Mouse (Mus musculus): ENCODE measurements around the gene Lrba.

The Lrba gene

GRCm38 (mm10) chr3:86253791-86254190 is 29.3 kb downstream of the Lrba start:
- DNase-seq (ENCODE audit: low read depth, low spot score): no peak

- peak; percentile 54 for DNase-seq (ENCODE audit: low read depth, low spot score)
Measured at GRCm38 (mm10) chr3:86268074-86268702, 43.7 kb downstream of the Lrba start.

GRCm38 (mm10) chr3:86275651-86276050 is 51.2 kb downstream of the Lrba start:
- DNase-seq (ENCODE audit: low read depth, low spot score): no peak

DNA sequence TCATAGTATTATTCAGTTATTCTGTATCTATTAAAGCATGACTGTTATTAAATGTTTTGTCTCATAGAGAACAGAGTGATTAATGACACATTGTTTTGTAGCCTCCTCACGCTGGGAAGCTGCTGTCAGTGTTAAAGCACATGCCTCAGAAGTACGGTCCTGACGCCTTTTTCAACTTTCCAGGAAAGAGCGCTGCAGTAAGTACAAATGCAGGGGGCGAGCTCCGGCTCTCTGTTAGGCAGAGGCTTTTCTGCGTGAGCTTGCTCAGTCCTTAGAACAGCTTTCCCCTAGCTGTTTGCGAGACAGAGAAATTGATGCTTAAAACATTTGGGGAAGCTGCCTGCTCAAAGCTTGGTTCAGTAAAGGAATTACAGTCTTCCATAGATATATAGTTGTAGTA is 66.8 kb downstream of the Lrba start:
- no peak for DNase-seq (ENCODE audit: low read depth, low spot score)

- no peak for DNase-seq (ENCODE audit: low read depth, low spot score)
Measured at GRCm38 (mm10) chr3:86294866-86295265, 70.4 kb downstream of the Lrba start.

- no peak for DNase-seq (ENCODE audit: low read depth, low spot score)
Measured at GRCm38 (mm10) chr3:86296214-86296613, 71.7 kb downstream of the Lrba start.

GRCm38 (mm10) chr3:86308833-86309232 is 84.4 kb downstream of the Lrba start:
- DNase-seq (ENCODE audit: low read depth, low spot score): peak; percentile 15

DNA sequence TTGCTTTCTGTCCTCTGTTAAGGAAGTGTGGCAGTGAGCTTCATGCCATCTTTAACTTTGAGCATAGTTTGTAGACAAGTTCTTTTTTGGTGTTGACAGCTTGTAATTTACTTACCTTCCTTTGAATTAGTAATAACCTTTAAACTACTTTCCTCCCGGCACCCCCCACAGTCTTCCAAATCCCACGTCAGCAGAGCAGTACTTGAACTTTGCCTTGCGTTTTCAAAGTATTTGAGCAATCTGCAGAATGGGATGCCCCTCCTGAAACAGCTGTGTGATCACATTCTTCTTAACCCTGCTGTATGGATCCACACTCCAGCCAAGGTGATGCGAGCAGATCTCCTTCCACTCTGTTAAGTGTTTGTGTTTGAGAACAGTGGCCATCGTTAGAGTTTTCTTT is 85.7 kb downstream of the Lrba start:
- DNase-seq (ENCODE audit: low read depth, low spot score): no peak

DNA sequence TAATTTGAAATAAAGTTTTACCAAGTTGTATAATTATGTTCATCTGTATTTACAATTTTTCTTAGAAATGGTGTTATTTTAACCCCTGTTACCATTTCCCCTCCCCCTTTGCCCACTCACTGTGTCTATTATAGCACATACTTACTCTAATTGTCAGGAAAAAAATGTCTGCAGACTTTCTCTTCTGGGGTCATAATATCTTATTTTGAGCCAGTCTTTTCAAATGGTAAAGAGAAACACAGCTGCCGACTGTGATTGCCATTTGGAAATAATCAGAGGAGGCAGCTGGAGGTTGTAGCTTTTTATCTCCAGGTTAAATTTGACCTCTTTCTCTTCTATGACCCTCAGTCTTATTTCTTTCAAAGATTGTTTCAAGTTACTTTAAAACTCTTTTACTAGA is 86.9 kb downstream of the Lrba start:
- DNase-seq (ENCODE audit: low read depth, low spot score): no peak

- DNase-seq (ENCODE audit: low read depth, low spot score): peak; percentile 57
Measured at GRCm38 (mm10) chr3:86317636-86318035, 93.2 kb downstream of the Lrba start.

DNA sequence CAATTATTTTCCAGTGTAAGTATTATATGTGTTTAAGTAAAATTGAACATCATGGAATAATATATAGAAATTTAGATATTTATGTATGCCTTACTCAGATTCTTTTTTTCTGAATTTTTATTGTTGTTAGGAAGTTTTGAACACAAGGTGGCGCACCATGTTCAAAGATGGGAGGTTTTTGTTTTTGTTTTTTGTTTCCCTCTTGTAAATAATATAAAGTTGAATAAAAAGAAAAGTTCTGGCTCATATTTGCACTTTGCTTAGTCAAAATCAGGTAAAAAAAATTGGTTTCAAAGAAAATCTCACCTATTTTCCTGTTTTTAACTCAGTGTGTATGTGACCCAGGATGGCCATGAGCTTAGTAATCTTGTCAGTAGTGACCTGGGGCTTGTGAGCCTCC is 104.1 kb downstream of the Lrba start:
- DNase-seq (ENCODE audit: low read depth, low spot score): peak; percentile 49

DNA sequence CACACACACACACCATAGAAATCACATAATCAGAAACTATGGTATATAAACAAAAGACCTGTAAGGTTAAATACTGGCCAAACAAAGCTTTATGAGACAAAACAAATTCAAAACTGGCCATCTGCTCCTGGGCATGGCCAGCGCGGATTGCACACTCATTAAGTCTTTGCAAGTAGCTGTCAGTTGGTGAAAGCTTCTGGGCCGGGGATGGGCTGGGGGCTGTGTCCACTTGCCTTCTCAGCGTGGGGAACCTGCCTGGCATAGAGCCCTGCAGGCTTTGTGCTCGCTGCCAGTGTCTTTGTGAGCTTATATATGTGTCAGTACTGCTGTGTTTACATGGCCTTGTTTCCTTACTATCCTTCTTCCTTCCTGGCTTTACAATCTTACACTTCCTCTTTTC is 118.8 kb downstream of the Lrba start:
- no peak for DNase-seq (ENCODE audit: low read depth, low spot score)

DNA sequence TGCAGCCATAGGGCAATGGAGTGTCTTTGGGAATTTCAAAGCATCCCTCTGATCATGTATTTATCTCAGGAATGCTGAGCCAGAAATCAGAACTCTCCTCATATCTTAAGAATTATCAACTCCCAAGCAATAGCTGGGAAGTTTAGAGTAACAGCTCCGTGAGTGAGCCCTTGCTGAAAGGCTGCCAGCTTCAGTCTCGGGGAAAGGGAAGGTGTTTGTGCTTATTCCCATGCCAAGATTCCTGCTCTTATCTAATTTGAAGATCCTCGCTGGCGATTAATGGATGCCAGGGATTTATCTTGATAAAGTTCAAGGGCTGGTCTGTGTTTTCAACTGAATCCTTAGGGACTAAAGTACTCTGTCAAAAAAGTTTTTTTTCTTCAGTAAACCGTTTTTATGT is 138.0 kb downstream of the Lrba start:
- DNase-seq (ENCODE audit: low read depth, low spot score): no peak

GRCm38 (mm10) chr3:86371466-86371865 is 147.0 kb downstream of the Lrba start:
- DNase-seq (ENCODE audit: low read depth, low spot score): no peak

DNA sequence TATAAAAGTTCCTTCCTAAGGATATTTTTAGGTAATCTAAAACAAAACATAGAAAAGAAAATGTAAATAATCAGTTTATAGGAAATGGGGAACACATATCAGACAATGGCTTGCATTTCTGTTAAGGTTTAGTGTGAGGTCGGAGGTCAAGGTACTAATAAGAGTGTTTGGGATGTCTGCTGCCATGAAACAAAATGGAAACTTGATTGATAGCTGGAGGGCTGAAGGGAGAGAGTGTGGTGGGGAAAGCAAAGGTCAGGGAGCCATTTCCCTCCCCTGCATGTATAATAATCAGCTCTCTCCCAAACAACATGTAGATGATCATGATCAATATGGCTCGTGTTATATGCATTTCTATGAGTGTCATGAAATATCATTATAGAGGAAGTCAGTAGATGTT is 150.8 kb downstream of the Lrba start:
- DNase-seq (ENCODE audit: low read depth, low spot score): no peak

DNA sequence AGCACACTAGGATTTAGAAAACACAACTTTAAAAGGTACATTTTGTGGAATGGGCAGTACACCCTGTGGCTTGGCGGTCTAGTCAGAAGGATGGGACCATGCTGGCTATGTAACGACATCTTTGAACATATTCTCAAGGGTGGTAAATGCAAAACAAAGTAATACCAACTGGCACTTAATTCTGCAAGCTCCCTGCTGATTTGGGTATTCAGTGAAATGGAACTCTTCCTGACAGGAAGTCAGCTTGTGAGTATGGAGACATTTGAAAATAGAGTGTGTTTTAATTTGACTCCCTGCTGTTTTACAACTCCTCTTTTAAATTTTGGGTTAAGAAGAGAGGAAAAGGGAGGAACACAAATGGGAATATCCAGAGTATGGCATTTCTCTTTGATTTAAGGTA is 158.1 kb downstream of the Lrba start:
- DNase-seq (ENCODE audit: low read depth, low spot score): no peak

GRCm38 (mm10) chr3:86385047-86385446 is 160.6 kb downstream of the Lrba start:
- DNase-seq (ENCODE audit: low read depth, low spot score): no peak

DNA sequence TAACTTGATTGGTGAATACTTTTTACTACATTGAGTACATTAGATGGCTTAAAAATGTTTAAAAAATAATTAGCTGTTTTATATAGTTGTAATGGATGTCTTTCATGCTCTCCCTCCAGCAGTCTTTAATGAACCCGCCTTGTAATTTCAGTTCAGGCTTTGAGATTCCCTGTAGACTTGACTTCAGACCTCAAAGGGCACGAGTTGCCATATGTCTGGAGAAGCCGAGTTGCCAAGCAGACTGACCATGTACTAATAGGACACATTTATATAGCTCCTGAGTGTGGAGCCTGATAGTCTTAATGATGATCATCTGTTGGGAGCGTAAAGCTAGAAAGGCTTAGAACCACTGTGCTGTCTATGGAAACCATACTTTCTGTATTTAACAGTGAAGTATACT is 161.8 kb downstream of the Lrba start:
- DNase-seq (ENCODE audit: low read depth, low spot score): no peak

DNA sequence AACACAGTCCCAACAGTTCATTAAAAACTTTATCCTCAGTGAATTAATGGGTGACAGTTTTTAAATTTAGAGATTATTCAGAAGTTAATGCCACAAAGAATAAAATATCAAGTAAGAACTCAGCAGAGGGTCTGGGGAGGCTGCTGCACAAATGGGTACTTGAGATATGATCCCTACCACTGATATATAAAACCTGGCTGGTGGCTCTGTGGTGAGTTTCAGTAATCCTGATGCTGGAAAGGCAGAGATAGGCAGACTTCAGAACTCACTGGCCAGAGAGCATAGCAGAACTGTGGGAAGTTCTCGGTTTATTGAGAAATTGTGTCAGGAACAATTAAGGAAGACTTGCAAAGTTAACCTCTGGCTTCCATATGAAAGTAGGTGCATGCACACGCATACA is 199.3 kb downstream of the Lrba start:
- no peak for DNase-seq (ENCODE audit: low read depth, low spot score)

DNA sequence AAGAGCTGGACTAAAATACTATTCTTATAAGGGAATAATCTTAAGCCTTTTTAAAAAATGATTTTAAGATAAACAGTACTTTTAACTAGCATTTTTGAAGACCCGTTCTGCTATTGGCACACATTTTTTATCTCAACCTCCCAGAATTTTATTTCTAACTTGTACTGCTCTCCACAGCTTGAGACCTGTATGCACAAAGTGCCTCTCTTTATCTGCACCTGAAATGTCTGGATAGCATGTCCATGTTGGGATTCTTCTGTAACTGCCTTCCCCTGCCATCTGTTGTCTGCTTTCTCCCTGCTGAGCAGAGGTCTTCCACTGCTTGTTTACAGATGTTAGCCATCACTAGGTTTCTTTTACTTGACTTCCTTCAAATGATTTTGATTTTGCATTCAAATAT is 202.3 kb downstream of the Lrba start:
- DNase-seq (ENCODE audit: low read depth, low spot score): no peak

GRCm38 (mm10) chr3:86443497-86443896 is 219.0 kb downstream of the Lrba start:
- no peak for DNase-seq (ENCODE audit: low read depth, low spot score)

DNA sequence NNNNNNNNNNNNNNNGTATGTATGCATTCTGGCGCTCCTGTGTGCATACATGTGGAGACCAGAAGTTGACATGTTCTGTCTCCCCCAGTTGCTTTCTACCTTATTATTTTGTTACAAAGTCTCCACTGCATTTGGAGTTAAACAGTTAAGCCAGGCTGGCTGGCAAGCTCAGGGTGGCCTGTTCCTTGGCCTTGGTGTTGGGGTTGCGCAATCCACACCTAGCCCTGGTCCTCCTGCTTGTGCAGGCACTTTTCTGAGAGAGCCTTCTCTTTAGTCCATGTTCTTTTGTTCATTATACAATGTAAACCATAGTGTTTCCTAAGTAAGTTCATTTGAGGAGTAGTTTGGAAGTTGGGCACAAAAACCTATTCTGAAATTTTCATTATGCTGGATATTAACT is 226.7 kb downstream of the Lrba start:
- DNase-seq (ENCODE audit: low read depth, low spot score): no peak

DNA sequence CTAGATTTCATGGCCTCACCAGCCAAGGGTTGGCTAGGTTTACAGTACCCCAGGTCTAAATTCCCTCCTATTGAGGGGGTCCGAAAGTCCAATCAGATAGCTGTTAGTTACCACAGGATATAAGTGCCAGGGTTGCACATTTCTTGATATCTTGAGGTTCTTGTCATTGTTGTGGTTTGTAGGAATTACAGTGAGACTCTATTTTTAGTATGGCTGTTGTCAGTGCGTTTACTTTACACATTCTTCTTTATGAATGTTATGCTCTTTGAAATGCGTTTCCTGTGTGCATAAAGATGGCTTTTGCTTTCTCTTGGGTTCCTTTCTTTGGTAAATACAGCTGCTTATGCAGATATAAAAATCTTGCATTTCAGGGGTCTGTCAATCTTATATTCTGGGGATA is 237.1 kb downstream of the Lrba start:
- DNase-seq (ENCODE audit: low read depth, low spot score): no peak

- no peak for DNase-seq (ENCODE audit: low read depth, low spot score)
Measured at GRCm38 (mm10) chr3:86489992-86490391, 265.5 kb downstream of the Lrba start.

All from A20 (cell line).